Mouse (Mus musculus) heart, adult 9 months (tissue): Measurements from ENCODE around the gene Crip2.
A peak's percentile ranks its signal among the peaks of the same experiment; 100 is the strongest.

ENCODE experiments used
- DNase-seq, 2 experiments: peaks; one replicate each; pipeline ENCODE4 v3.0.0; 2022; ENCODE audit warnings: low spot score in 2 of 2

Gene Crip2

GRCm38 (mm10) chr12:113131601-113132000 lies 8.4 kb upstream of the Crip2 start:
- DNase-seq, result no peak

GRCm38 (mm10) chr12:113132567-113132966 lies 7.5 kb upstream of the Crip2 start:
- DNase-seq, result peak; percentile 93 to 95

GRCm38 (mm10) chr12:113133260-113133659 lies 6.8 kb upstream of the Crip2 start:
- peak; percentile 40 to 63 for DNase-seq

GRCm38 (mm10) chr12:113133861-113134403 lies 6.1 kb upstream of the Crip2 start:
- no peak for DNase-seq

- DNase-seq, result no peak
Measured at GRCm38 (mm10) chr12:113134502-113134901, 5.5 kb upstream of the Crip2 start.

- DNase-seq, result no peak
Measured at GRCm38 (mm10) chr12:113135401-113135800, 4.6 kb upstream of the Crip2 start.

GRCm38 (mm10) chr12:113136492-113137020 lies 3.5 kb upstream of the Crip2 start:
- no peak for DNase-seq

GRCm38 (mm10) chr12:113137260-113138213 lies 2.5 kb upstream of the Crip2 start:
- DNase-seq, result peak; percentile 72 to 74

GRCm38 (mm10) chr12:113138291-113138690 lies 1.7 kb upstream of the Crip2 start:
- DNase-seq, result no peak

- peak; percentile 37 to 41 for DNase-seq
Measured at GRCm38 (mm10) chr12:113138901-113139864, 853 bp upstream of the Crip2 start.

- peak; percentile 80 to 84 for DNase-seq
Measured at GRCm38 (mm10) chr12:113140616-113141411, 778 bp downstream of the Crip2 start.

- peak; percentile 79 to 81 for DNase-seq
Measured at GRCm38 (mm10) chr12:113141531-113141973, 1.5 kb downstream of the Crip2 start.

GRCm38 (mm10) chr12:113142021-113142975 lies 2.3 kb downstream of the Crip2 start:
- DNase-seq, result peak; percentile 94 to 96

GRCm38 (mm10) chr12:113143164-113143563 lies 3.1 kb downstream of the Crip2 start:
- DNase-seq, result peak; percentile 66 to 71

- peak; percentile 61 to 67 for DNase-seq
Measured at GRCm38 (mm10) chr12:113144001-113144756, 4.1 kb downstream of the Crip2 start.

- peak in 1 of 2 experiments; percentile 36 for DNase-seq
Measured at GRCm38 (mm10) chr12:113144886-113145285, 4.8 kb downstream of the Crip2 start.

- no peak for DNase-seq
Measured at GRCm38 (mm10) chr12:113145591-113145990, 5.6 kb downstream of the Crip2 start.
